Mouse (Mus musculus) myocyte (in vitro differentiated cells): ENCODE data around the gene Hoxb4.

Source experiments
- CEBPB ChIP-seq: IDR thresholded peaks from 2 replicates; pipeline ENCODE4 v1.6.1; 2011; ENCODE audit warnings: mild to moderate bottlenecking, moderate library complexity; ENCODE audit not compliant: poor library complexity, insufficient read depth, severe bottlenecking
- POLR2A ChIP-seq: IDR thresholded peaks from one replicate; pipeline ENCODE4 v1.6.1; 2011; ENCODE audit warnings: low read depth, mild to moderate bottlenecking, control low read depth, moderate library complexity; ENCODE audit not compliant: insufficient read length
- SRF ChIP-seq: IDR thresholded peaks from one replicate; pipeline ENCODE4 v1.6.1; 2011; ENCODE audit warnings: low read depth; ENCODE audit not compliant: control insufficient read depth, insufficient read length
- TCF12 ChIP-seq: IDR thresholded peaks from one replicate; pipeline ENCODE4 v1.6.1; 2011; ENCODE audit warnings: mild to moderate bottlenecking, control low read depth; ENCODE audit not compliant: poor library complexity, insufficient read depth, severe bottlenecking
- USF1 ChIP-seq: IDR thresholded peaks from one replicate; pipeline ENCODE4 v1.6.1; 2011; ENCODE audit warnings: low read depth, mild to moderate bottlenecking, control low read depth, moderate library complexity

GRCm38 (mm10) chr11:96310183-96310938 is 7.7 kb upstream of the Hoxb4 start:
- TF ChIP-seq TCF12, result no peak
- no peak for TF ChIP-seq USF1
- TF ChIP-seq SRF, result no peak
- no peak for TF ChIP-seq POLR2A
- no peak for TF ChIP-seq CEBPB
